Mouse (Mus musculus) adrenal gland, adult (tissue): ENCODE data around the gene Tha1.

Source experiments
- DNase-seq, 2 experiments: peaks; one replicate each; pipeline ENCODE4 v3.0.0; 2022 to 2023; ENCODE audit warnings: low spot score in 1 of 2; ENCODE audit not compliant: inconsistent age in 2 of 2

Gene Tha1

DNA sequence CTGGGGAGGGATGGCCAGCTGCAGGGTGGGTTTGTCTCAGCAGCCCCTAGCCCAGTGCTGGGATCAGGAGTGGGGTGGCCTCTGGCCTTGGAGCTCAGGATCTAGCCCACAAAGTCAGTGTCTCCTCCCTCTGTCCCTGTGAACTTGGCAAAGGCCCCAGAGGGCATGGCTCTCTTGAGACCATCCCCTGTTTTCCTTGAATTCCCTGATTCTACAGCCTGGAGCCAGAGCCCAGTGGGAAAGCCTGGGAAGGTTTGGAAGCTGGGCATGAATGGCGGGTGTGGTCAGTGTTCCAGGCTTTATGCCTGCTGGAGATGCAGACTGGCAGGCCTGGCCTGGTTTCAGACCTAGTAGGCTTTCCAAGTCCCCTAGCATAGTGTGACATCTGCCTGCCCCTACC lies 8.9 kb upstream of the Tha1 start:
- DNase-seq, result peak in 1 of 2 experiments; percentile 63

DNA sequence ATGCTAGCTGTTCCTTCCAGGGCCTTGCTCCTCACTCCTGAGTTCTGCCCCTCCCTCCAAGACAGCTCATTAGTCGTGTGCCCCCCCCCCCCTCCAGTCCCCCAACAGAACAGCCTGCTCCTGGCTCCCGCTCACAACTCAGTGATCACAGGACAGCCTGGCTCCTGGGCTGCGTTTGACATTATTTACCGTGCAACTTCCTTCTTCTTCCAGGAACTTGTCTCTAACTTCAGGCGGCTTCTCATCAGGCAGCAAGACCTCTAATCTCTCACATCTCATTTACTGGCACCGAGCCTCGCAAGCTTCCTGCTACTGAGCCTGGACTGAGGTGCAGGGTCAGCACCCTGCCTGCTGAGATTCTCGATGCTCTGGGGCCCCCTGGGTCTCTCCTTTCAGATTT lies 8.5 kb upstream of the Tha1 start:
- DNase-seq, result peak; percentile 43 to 72

DNA sequence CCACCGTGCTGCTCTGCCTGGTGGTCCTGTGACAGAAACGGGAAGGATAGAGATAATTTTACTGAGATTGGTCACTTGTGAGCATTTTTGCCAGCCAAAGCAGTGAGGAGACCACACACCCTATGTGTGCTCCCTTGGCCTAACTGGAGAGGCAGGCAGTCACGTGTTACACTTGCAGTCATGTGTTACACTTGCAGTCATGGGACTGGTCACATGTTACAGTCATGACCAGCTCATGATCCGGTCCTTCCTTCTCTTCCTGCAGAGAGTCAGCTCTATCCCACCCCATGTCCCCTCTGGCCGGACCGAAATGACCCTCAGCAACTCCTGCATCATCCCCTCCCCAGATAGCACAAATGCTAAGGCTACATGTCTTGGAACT lies 7.7 kb upstream of the Tha1 start:
- DNase-seq, result no peak

DNA sequence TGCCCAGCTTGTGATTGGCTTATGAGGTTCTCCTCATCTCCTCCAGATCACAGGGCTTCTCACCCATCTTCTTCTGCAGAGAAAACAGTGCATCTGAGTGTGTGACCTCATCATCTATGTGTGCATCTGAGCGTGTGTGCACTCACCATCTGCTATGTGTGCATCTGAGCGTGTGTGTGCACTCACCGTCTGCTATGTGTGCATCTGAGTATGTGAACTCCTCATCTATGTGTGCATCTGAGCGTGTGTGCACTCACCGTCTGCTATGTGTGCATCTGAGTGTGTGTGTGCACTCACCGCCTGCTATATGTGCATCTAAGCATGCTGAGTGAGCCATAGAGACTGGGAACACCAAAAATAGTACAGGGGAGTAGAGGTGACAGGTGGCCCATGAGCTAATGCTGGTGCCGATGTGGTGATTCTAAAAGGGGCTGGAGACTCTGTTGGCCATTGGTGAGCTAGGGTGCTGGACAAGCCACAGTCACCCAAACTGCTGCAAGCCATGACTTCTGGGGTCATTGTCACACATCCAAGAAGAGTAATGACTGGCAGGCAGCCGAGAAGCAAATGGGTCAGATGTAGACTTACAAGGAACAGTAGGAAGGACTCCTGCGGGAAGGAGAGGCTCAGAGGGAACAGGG lies 7.2 kb upstream of the Tha1 start:
- peak in 1 of 2 experiments; percentile 55 for DNase-seq

DNA sequence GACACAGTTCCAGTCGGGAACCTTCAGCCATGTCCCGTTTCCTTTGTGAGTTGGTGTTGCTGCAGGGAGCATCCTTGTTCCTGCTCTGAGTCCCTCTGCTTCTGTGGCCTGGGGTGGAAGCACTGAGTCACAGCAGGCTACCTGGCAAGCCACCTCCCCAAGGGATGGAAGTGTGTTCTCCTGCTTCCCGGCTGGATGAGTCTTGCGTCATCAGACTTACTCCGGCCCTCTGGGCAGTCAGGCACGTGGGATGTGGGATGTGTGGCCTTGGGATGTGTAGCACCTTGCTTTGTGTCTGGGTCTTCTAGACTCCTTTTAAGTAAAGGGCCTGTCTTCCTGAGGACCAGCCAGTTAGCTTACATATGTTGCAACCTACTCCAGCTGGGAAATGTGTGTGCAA lies 6.4 kb upstream of the Tha1 start:
- DNase-seq, result no peak

DNA sequence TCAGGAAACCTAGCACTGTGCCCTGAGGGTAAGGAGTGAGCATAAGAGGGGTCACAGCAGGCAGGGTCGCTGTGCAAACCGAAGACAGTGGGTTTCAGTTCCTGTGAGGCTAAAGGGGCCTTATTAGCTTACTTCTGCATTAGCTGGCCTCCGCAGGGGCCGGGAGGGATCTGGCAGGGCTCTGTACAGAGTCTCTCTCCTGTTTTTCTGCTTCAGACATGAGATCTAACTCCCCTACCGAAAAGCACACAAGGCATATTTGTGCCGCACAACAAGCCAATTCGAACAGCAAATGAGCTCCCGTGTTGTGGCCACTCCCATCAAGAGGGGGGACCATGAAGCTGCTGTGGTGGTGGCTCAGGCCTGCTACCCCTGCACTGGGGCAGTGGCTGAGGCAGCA lies 5.6 kb upstream of the Tha1 start:
- no peak for DNase-seq

DNA sequence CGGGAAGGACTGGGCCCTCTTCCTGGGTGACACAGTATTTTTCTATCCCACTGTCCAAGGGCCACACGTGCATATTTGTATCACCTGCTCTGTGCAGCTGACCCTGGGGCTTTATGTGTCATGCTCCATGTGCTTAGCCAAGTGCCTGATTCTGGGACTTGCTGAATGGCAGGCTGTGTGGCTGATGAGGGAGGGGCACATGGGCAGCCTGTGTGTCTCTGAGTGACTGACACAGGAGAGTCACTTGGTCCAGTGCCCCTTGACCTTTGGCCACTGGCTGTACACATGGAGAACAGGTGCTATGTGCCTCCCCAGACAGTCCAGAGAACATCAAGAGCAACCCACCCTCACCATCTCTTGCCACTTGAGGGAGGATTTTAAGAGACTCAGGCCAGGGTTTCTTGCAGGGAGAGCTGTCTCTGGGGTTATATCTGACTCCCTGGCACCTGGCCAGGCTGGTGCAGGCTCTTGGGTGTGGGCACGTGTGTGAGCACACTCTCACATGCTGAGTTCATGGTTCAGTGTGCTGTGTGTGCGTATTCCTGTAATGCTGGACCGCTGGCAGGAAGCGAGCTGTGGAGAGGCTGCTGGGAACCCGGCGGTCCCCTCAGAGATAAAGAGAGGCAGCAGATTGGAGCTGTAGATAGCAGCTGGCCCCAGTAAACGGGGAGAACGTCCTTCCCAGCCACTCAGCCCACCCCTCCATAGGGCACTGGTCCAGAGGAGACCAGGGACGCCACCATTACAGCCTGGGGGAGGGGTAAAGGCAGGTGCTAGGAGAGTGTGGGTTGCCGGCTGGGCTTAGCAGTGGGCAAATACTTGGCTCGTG lies 4.8 kb upstream of the Tha1 start:
- peak in 1 of 2 experiments; percentile 51 for DNase-seq

DNA sequence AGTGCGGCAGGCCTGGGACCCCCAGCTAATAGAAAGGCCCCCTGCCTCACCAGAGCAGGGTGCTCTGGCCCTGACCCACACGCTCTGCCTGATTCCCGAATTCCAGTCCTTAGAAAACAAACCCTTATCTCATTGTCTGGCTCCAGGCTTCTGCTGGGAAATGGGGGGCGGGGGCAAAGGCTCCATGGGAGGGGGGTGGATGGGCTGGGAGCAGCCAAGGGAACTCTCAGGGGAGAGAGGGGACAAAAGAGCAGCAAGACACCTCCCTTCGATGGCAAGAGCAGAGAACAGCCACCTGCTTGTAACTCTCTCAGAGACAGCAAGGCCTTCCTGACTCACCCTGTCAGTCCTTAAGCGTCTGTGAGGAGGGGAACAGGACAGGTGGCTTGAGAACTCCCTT lies 2.4 kb upstream of the Tha1 start:
- DNase-seq, result no peak

DNA sequence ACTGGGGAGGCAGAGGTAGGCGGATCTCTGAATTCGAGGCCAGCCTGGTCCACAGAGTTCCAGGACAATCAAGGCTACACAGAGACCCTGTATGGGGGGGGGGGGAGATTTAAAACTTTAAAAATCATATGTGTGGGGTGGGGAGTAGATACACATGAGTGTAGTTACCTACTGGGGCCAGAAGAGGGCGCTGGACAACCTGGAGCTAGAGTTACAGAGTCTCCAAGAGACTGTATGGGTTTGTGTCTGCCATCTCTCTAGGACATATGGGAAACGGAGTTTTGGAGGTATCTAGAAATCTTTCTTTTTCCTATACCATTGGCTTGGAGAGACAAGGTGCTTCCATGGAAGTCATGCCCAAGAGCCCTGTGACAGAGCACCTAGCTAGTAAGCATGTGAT lies 1.1 kb upstream of the Tha1 start:
- no peak for DNase-seq

DNA sequence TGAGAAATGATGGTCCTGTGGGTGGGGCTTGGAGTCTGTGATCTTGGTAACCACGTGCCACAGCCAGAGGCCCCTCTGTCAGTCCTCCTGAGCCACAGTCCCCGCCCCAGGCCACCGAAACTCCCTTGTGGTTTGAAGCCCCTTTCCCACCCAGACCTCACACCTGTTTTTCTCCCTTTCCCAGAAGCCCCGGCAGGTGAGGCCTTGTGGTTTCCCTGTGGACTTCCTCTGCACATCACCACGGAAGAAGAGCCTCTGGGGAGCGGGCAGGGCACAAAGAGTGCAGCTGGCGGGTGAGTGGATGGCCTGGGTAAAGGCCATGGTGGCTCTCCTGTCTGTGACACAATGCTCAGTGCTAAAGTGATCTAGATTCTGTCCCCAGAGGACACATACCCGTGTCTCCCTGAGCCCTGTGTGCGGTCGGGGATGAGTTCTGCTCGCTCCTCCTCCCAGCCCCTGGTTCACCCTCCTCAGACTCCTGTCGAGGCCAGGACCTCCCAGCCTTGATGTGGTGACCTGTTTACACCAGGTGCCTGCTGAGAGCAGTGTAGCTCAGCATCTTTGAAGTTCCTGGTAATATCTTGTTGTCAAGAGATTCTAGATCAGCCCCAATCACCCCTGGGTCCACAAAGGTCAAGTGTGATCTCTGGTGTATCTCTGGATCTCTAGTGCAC lies 1.2 kb downstream of the Tha1 start:
- peak in 1 of 2 experiments; percentile 39 for DNase-seq

DNA sequence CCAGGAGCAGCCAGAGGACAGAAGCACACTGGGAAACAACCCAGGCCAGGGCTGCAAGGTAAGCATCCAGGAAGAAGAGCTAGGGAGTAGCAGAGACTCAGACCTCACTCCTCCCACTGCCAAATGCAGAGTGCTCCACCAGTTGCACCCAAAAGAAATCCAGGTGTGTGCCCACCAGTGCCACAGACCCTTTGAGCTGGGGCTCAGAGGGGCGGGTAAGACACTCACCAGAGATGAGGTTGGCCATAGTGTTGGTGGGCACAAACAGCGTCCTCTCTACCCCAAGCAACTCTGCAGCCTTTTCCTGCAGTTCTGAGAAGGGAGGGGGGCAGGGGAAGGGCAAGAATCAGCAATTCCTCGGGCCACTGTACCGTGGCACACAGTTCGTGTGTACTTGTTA lies 1.9 kb downstream of the Tha1 start:
- DNase-seq, result no peak

DNA sequence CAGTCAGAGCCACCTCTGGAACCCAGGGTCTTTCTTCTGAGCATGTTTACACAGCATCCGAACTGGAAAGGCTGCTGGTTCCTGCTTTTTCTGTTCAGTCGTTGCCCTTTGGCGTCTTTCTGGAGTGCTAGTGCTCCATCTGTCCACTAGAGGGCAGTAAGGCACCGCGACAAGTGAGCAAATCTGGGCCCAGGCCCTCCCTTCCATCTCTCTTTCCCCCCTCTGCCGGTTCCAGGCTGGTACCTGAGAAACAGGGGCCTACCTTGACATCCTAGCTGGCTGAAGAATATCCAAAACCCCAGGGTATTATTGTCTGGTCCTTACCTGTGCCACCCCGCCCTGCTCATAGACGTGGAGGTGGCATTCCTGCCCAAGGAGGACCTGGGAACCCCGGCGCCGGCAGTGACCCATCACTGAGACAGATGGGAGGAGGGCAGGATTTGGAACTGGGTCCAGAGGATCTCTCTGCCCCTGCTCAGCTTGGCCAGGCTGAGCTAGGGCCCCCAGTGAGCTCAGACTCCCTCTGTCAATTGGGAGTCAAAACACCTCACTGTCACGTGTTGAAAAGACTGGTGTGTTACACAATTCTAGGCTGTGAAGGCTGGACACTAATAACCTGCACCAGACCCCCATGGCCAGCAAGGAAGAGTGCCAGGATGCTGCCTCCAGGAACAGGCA lies 2.5 kb downstream of the Tha1 start:
- peak; percentile 69 to 91 for DNase-seq

DNA sequence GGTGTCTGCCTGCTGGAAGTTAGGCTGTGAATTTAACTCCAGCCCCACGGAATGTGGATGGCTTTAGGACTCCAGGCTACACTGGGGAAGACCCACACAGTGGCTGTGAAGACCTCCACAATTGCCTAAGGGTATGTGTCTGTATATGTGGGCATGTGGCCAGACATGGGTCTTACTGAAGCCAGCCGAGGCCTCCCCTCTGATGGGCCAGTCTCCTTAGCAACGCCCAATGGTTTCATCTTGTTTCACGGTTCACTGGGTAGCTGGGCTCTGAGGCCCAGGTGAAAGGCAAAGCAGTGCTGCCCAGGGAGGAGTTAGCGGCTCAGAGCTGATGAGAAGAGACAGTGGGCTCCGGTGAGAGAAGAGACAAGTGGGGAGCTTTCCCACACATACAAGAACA lies 7.3 kb downstream of the Tha1 start:
- no peak for DNase-seq

DNA sequence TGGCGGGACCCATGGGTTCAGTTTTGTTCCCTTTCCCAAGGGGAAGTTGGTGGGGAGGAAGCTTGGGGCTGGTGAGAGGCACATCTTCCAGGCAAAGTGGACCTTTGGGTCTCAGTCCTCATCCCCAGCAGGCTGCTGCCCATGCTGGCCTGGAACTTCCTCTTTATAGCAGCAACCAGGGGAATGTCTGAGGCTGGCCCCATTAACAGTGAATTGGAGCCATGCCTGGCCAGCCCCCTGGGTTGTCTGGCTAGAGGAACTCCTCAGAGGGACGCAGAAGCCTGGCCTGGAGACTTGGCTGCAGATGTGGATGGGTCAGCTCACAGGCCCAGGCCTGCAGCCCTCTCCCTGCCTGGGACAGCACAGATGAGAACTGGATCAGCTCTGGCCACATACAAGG lies 8.5 kb downstream of the Tha1 start:
- DNase-seq, result no peak

DNA sequence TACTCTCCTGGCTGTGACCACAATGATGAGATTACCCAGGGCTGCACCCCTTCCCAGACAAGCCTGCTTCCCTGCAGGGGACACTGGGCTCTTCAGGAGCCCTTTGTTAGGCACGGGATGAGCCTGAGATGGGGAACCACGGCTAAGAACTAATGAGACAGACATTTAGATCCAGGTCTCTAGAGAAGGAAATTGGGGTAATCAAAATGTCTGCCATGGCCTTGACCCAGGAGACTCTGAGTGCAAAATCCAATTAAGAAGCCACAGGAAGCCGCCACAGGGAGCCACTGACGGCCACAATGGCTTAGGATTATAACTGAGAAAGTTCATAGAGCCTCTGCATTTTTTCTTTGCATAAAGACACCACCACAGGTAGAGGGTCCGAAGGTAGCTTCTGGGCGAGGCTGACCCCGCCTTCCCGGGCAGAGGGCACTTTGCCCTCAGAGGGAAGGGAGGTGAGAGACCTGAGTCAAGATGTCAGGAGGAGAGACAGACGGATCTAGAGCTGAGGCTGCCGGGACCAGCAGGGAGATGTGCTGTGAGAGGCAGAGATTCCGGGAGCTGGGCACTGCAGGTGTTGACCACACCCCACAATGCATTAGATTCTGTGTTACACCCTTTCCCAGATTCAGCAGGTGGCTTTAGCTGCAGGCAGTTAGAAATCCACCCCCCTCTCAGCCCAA lies 10.0 kb downstream of the Tha1 start:
- DNase-seq, result no peak

DNA sequence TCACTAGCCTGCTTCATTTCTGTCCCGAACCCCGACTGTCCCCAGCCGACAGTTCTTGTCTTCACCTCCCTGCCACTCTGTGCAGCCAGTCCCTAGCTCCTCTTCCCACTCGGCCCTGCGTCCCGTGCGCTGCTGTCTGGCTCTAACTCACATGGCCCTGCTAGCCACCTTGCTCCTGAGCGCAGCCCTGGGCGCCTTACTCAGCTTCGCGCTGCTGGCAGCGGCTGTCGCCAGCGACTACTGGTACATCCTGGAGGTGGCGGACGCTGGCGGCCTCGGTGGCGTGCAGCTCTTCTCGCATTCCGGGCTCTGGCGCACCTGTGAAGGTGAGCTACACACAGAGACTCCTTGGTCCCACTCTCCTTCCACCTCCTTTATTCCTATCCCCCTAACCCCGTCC lies 12.7 kb downstream of the Tha1 start, which contains the start of gene Tmem235:
Tmem235 (plus strand) TSS at position 152 of the 400 bp plus-strand sequence.
- DNase-seq, result no peak

DNA sequence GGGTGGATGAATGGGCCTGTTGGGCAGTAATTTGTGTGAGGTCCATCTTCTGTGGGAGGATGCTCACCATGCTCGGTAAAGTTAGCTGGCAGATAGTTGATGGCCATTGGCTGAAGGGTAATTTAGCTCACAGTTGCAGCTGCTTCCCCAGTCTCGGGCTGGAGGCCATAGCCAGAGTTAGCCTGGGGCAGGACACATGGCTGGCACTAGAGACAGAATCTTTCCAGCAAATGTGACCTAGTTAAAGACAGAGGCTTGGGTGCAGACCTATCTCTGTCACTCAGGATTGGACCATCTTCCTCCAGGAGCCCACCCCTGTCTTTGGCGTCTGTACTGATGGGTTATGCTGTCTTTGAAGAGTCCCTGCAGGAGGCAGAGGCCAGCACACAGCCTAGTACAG lies 14.9 kb downstream of the Tha1 start:
- DNase-seq, result no peak

DNA sequence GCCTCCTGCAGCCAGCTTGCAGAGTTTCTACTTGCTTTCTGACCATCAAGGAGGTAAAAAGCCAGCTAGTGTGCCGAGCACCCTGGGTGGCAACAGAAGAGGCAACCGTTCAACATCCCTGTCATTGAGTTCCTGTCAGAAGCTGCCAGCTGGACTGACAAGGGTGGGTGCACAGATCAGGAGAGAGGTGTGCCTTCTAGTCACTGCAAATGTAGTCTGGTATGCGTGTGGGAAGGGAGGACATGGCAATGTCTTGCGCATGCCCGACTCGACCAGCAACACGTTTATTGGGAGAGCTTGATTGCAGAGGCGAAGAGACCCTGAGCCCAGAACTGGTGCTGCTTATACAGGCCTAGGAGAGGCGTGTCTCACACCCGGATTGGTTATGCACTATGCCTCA lies 15.8 kb downstream of the Tha1 start:
- no peak for DNase-seq

DNA sequence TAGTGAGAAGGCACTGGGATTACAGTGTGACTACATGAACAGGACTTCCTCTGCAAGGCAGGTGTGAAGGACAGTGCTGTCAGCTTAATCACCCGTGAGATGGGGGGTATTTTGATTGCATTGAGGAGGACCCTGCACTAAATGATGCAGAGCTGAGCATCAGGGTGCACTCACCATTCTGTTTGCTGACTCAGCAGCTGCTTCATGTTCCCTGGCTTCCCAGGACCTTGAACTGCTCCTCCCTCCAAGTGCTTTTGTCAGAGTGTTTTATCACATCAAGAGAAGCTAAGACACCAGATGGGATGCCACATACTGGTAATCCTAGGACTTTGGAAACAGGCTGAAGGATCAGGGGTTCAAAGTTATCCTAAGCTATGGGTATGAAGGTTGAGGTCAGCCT lies 17.3 kb downstream of the Tha1 start:
- no peak for DNase-seq

DNA sequence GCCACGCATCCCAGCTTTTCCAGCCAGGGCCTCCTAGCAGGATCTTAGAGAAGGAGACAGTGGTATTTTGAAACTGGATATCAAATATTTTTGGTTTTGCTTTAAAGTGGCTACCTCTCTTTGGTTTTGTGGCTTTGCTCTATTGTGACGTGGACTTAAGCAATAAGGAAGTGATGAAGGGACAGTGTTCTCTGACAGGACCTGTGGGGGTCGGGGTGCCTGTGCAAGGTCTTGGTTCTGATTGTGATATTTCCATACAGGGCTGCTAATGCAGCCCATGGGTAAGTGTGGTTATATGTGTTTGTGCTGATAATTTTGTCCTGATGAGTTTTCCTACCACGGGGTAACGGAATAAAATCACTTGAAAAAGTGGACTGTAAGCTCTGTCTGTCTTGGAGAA lies 17.9 kb downstream of the Tha1 start:
- no peak for DNase-seq

DNA sequence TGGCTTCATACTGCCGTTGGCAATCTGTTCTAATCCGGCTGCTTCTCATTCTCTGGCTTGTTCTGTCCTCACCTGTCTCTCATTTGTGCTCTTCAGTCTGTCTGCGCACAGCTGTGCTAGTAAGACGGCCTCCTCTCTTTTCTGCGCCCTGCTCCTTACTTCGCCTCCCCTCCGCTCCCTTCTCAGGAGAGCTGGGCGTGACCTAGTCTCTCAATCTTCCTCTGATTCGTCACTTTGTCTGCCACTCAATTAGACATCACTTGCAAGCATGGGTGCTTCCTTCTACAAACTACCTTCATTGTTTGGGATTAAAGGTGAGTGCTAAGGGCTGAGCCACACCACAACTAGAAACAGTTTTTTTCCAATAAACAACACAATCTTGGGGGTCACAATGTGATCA lies 19.0 kb downstream of the Tha1 start:
- DNase-seq, result no peak
